Mouse (Mus musculus): ENCODE data around the gene Crybb2. TPM values are rescaled to one million over a fixed set of nuclear protein-coding genes. Genes with fewer than 3 reads are reported as not detected.

Gene Crybb2
- polyA plus RNA-seq, 1 experiment from 2014 or later, result not detected

GRCm38 (mm10) chr5:113087465-113087864, 17.5 kb upstream of the Crybb2 start:
- no peak overlapping the region for H3K4me3 ChIP-seq
- no peaks in the 10 kb centered on the region for H3K9me3 ChIP-seq
- no peak overlapping the region for H3K4me2 ChIP-seq (replicated peaks)
- no peak overlapping the region for H3K9ac ChIP-seq
- no peaks in the 10 kb centered on the region for H3K27me3 ChIP-seq
- H3K27ac ChIP-seq, result no peak overlapping the region
- ATAC-seq (ENCODE audit: low FRiP score, low read depth), result no peak
- WGBS, result 88% methylated on average over 2 of the region's 2 CpGs
- no peaks in the 10 kb centered on the region for H3K4me1 ChIP-seq
- peaks cover 4% of the 10 kb centered on the region; the same call in 1 of the 2 replicates for H3K36me3 ChIP-seq

- Histone ChIP-seq H3K27ac (no peak overlapping the region), H3K4me3 (no peak overlapping the region), H3K4me1 (no peaks in the 10 kb centered on the region), H3K36me3 (peaks cover 4% of the 10 kb centered on the region; the same call in 1 of the 2 replicates), H3K9me3 (no peaks in the 10 kb centered on the region), H3K27me3 (no peaks in the 10 kb centered on the region), H3K4me2 (replicated peaks) (no peak overlapping the region), H3K9ac (no peak overlapping the region)
- 66% methylated on average over 4 of the region's 4 CpGs for WGBS
- no peak for ATAC-seq (ENCODE audit: low FRiP score, low read depth)
Measured at GRCm38 (mm10) chr5:113086990-113087389, 17.1 kb upstream of the Crybb2 start.

GRCm38 (mm10) chr5:113086439-113086838, 16.5 kb upstream of the Crybb2 start:
- no peak overlapping the region for H3K27ac ChIP-seq
- no peaks in the 10 kb centered on the region for H3K4me1 ChIP-seq
- no peak overlapping the region for H3K9ac ChIP-seq
- peaks cover 1% of the 10 kb centered on the region; the same call in 1 of the 2 replicates for H3K36me3 ChIP-seq
- 85% methylated on average over 12 of the region's 12 CpGs for WGBS
- H3K4me3 ChIP-seq, result no peak overlapping the region
- no peaks in the 10 kb centered on the region for H3K27me3 ChIP-seq
- H3K4me2 ChIP-seq (replicated peaks), result no peak overlapping the region
- H3K9me3 ChIP-seq, result no peaks in the 10 kb centered on the region
- ATAC-seq (ENCODE audit: low FRiP score, low read depth), result no peak

- 62% methylated on average over 2 of the region's 2 CpGs for WGBS
Measured at GRCm38 (mm10) chr5:113085931-113086330, 16.0 kb upstream of the Crybb2 start.

GRCm38 (mm10) chr5:113084309-113084708, 14.4 kb upstream of the Crybb2 start:
- no peak for ATAC-seq (ENCODE audit: low FRiP score, low read depth)
- WGBS, result 83% methylated on average over 2 of the region's 2 CpGs
- H3K36me3 ChIP-seq, result no peaks in the 10 kb centered on the region; the same call in 1 of the 2 replicates

More at GRCm38 (mm10) chr5:113085931-113086330, 16.0 kb upstream of the Crybb2 start:
- no peak overlapping the region for H3K4me3 ChIP-seq
- H3K4me2 ChIP-seq (replicated peaks), result no peak overlapping the region
- H3K36me3 ChIP-seq, result no peaks in the 10 kb centered on the region; the same call in 1 of the 2 replicates
- no peak overlapping the region for H3K9ac ChIP-seq
- no peaks in the 10 kb centered on the region for H3K4me1 ChIP-seq
- H3K27ac ChIP-seq, result no peak overlapping the region
- no peaks in the 10 kb centered on the region for H3K27me3 ChIP-seq
- H3K9me3 ChIP-seq, result no peaks in the 10 kb centered on the region
- no peak for ATAC-seq (ENCODE audit: low FRiP score, low read depth)

GRCm38 (mm10) chr5:113082356-113083168, 12.6 kb upstream of the Crybb2 start:
- no peaks in the 10 kb centered on the region for H3K36me3 ChIP-seq
- H3K4me2 ChIP-seq (replicated peaks), result no peak overlapping the region
- no peak overlapping the region for H3K9ac ChIP-seq
- no peaks in the 10 kb centered on the region for H3K27me3 ChIP-seq
- ATAC-seq (ENCODE audit: low FRiP score, low read depth), result no peak
- no peak overlapping the region for H3K27ac ChIP-seq
- H3K4me1 ChIP-seq, result no peaks in the 10 kb centered on the region
- 61% methylated on average over 19 of the region's 19 CpGs for WGBS
- H3K4me3 ChIP-seq, result no peak overlapping the region
- H3K9me3 ChIP-seq, result no peaks in the 10 kb centered on the region

More at GRCm38 (mm10) chr5:113084309-113084708, 14.4 kb upstream of the Crybb2 start:
- no peak overlapping the region for H3K4me2 ChIP-seq (replicated peaks)
- no peaks in the 10 kb centered on the region for H3K4me1 ChIP-seq
- no peak overlapping the region for H3K4me3 ChIP-seq
- no peak overlapping the region for H3K27ac ChIP-seq
- H3K9me3 ChIP-seq, result no peaks in the 10 kb centered on the region
- H3K9ac ChIP-seq, result no peak overlapping the region
- no peaks in the 10 kb centered on the region for H3K27me3 ChIP-seq

GRCm38 (mm10) chr5:113081439-113081838, 11.5 kb upstream of the Crybb2 start, which contains the start of gene Crybb3:
Gene Crybb3 (minus strand): TSS chr5:113081584.
- no peak for ATAC-seq (ENCODE audit: low FRiP score, low read depth)
- Histone ChIP-seq H3K9ac (no peak within 1 kb of the TSS), H3K36me3 (no peaks in the 10 kb centered on the region), H3K9me3 (no peaks in the 10 kb centered on the region), H3K27me3 (no peaks in the 10 kb centered on the region), H3K4me2 (replicated peaks) (no peak within 1 kb of the TSS), H3K27ac (no peak within 1 kb of the TSS), H3K4me3 (no peak within 1 kb of the TSS), H3K4me1 (no peaks in the 10 kb centered on the region)
- 72% methylated on average over 8 of the region's 8 CpGs for WGBS

- no peaks in the 10 kb centered on the region for H3K9me3 ChIP-seq
- H3K4me2 ChIP-seq (replicated peaks), result no peak overlapping the region
- no peaks in the 10 kb centered on the region for H3K27me3 ChIP-seq
- H3K36me3 ChIP-seq, result no peaks in the 10 kb centered on the region
- 84% methylated on average over 9 of the region's 9 CpGs for WGBS
- H3K4me1 ChIP-seq, result no peaks in the 10 kb centered on the region
- no peak overlapping the region for H3K4me3 ChIP-seq
- no peak for ATAC-seq (ENCODE audit: low FRiP score, low read depth)
- no peak overlapping the region for H3K9ac ChIP-seq
- no peak overlapping the region for H3K27ac ChIP-seq
Measured at GRCm38 (mm10) chr5:113081020-113081419, 11.1 kb upstream of the Crybb2 start.

- Histone ChIP-seq H3K9ac (0 out of 2 replicates have a peak overlapping the region, but pooled peaks have one; percentile 31), H3K27me3 (no peaks in the 10 kb centered on the region), H3K4me1 (no peaks in the 10 kb centered on the region), H3K4me2 (replicated peaks) (peak overlapping the region; percentile 48), H3K27ac (no peak overlapping the region), H3K4me3 (peak overlapping the region; percentile 24), H3K36me3 (no peaks in the 10 kb centered on the region), H3K9me3 (no peaks in the 10 kb centered on the region)
- no peak for ATAC-seq (ENCODE audit: low FRiP score, low read depth)
- 21% methylated on average over 21 of the region's 21 CpGs for WGBS
Measured at GRCm38 (mm10) chr5:113079783-113080182, 9.9 kb upstream of the Crybb2 start.

- H3K27me3 ChIP-seq, result no peaks in the 10 kb centered on the region
- H3K4me1 ChIP-seq, result no peaks in the 10 kb centered on the region
- H3K9me3 ChIP-seq, result no peaks in the 10 kb centered on the region
- no peak for ATAC-seq (ENCODE audit: low FRiP score, low read depth)
- no peak overlapping the region for H3K27ac ChIP-seq
- no peak overlapping the region for H3K9ac ChIP-seq
- no peak overlapping the region for H3K4me3 ChIP-seq
- H3K36me3 ChIP-seq, result no peaks in the 10 kb centered on the region
- H3K4me2 ChIP-seq (replicated peaks), result no peak overlapping the region
- WGBS, result 67% methylated on average over 5 of the region's 5 CpGs
Measured at GRCm38 (mm10) chr5:113078686-113079085, 8.8 kb upstream of the Crybb2 start.

GRCm38 (mm10) chr5:113054308-113054707, 15.6 kb downstream of the Crybb2 start:
- Histone ChIP-seq H3K4me2 (replicated peaks) (no peak overlapping the region), H3K36me3 (no peaks in the 10 kb centered on the region), H3K4me3 (no peak overlapping the region), H3K9ac (no peak overlapping the region), H3K4me1 (no peaks in the 10 kb centered on the region), H3K27ac (no peak overlapping the region), H3K9me3 (no peaks in the 10 kb centered on the region), H3K27me3 (peaks cover 21% of the 10 kb centered on the region)
- ATAC-seq (ENCODE audit: low FRiP score, low read depth), result no peak
- WGBS, result 5% methylated on average over 16 of the region's 16 CpGs

- Histone ChIP-seq H3K4me2 (replicated peaks) (no peak overlapping the region), H3K27ac (no peak overlapping the region), H3K4me3 (no peak overlapping the region), H3K9ac (no peak overlapping the region), H3K36me3 (no peaks in the 10 kb centered on the region), H3K4me1 (no peaks in the 10 kb centered on the region), H3K9me3 (no peaks in the 10 kb centered on the region), H3K27me3 (peaks cover 21% of the 10 kb centered on the region)
- no peak for ATAC-seq (ENCODE audit: low FRiP score, low read depth)
- 57% methylated on average over 7 of the region's 7 CpGs for WGBS
Measured at GRCm38 (mm10) chr5:113050581-113051185, 19.2 kb downstream of the Crybb2 start.
